Mouse (Mus musculus): ENCODE data around the gene Oscar.

Gene Oscar

GRCm38 (mm10) chr7:3616057-3616388, at the start of gene Oscar:
Oscar (minus strand) TSS chr7:3616157.
- no peak for DNase-seq

- DNase-seq: peak; percentile 90 to 93
Measured at GRCm38 (mm10) chr7:3665215-3666114, 49.5 kb upstream of the Oscar start, which contains the start of gene Leng1. Leng1 (minus strand) TSS chr7:3665840.

- no peak for DNase-seq
Measured at GRCm38 (mm10) chr7:3664524-3665214, 48.7 kb upstream of the Oscar start.

DNA sequence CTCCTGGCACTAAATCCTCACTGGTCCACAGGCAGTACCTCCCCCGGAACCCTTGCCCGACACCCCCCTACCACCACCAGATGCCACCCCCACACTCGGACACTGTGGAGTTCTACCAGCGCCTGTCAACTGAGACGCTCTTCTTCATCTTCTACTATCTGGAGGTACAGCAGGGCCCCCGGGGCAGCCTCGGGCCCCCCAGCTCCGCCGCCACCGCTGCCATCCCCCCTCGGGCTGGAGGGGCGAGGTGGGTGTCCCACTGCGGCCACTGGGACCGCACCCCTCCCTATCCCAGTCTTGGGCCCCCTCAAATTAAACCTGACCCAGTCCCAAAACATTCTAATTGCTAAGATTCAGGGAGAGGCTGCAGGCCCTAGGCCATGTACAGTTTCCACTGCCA, 42.6 kb upstream of the Oscar start:
- DNase-seq: no peak

GRCm38 (mm10) chr7:3656966-3657365, 41.0 kb upstream of the Oscar start:
- DNase-seq: no peak

DNA sequence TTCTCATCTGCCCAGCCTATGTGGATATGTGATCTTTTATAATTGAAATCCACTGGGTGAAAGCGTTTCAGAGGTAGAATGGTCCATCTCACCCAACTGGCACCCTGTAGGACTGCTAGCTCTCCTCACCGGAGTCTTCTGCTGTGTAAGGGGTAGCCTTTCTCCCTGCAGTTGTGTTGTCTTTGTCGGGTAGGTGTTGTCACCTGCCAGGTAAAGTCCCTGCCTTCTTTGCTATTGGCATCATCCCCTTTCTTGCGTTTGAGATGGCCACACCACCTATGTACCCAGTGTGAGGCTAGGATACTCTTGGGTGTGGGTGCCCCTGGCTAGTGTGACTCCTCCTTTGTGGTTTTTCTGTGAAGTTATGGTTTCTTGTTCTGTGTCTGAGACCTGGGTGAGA, 30.7 kb upstream of the Oscar start:
- DNase-seq: no peak

GRCm38 (mm10) chr7:3646188-3646587, 30.2 kb upstream of the Oscar start:
- no peak for DNase-seq

- no peak for DNase-seq
Measured at GRCm38 (mm10) chr7:3645488-3646025, 29.6 kb upstream of the Oscar start.

GRCm38 (mm10) chr7:3644672-3645487, 28.9 kb upstream of the Oscar start, which contains the start of gene Cnot3:
Cnot3 (plus strand) TSS chr7:3645268.
- peak; percentile 95 to 96 for DNase-seq

DNA sequence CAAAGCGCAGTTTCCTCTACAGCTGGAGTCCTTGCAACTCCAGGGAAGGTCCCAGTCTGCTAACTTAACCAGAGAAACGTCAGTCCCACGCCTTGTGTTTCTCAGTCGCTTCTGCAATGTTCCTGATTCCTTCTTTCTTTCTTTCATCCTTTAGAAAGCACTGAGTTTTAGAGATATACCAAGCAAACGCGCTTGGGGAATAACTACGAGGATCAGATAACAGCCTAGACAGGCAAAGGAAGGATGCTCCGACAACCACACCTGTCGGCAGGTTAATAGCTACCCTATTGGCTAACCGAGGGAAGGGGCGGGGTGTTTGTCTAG, 28.4 kb upstream of the Oscar start:
- DNase-seq: peak in 1 of 2 experiments; percentile 96

DNA sequence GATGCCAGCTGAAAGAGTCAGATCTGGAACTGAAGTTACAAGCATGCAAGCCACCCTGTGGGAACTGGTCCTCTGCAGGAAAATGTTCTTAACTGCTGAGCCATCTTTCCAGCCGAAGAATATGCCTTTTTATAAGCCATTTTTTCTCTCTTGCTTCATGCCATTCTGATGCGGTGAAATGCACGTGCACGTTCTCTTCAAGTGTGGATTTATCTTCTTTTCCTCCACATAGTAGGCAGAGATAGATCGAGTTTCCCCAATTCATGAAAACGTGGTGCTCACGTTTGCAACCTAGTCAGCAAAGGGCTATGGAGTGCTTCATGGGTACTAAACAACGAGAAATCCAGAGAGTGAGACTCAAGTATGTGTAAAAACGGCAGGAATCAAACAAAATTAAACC, 27.9 kb upstream of the Oscar start:
- DNase-seq: no peak

DNA sequence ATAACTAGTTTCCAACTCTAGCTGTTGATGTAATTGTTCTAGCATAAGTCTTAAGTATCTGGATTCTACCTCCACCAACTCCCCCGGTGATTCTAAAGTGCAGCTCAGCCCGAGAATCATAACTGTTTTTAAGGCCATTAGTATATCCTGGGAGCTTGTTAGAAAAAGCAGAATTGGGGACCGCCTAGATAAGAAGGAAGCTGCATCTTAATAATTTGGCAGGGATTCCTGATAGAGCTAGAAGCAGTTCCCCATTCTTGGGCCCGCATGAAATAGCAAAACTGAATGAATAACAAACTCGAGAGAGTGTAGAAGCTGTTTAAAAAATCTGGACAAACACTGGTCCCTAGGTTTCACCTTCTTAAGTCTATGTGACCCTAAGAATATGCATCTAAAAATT, 27.5 kb upstream of the Oscar start:
- no peak for DNase-seq

DNA sequence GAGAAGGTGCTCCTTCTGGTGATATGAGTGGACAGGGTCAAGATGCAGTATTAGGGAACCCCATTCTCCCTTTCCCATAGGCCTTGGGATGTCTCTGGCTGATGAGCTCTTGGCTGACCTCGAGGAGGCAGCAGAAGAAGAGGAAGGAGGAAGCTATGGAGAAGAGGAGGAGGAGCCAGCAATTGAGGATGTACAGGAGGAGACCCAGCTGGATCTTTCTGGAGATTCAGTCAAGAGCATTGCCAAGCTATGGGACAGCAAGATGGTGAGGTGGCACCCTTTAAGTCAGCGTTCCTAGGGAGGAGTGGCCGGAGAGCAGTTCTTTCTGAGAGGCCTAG, 14.5 kb upstream of the Oscar start:
- DNase-seq: no peak

- peak; percentile 91 to 93 for DNase-seq
Measured at GRCm38 (mm10) chr7:3629543-3630477, 13.9 kb upstream of the Oscar start, which contains the start of the genes Tfpt and Prpf31. Tfpt (minus strand) TSS chr7:3629929. Prpf31 (plus strand) TSS chr7:3629985.

- DNase-seq: no peak
Measured at GRCm38 (mm10) chr7:3629030-3629429, 13.1 kb upstream of the Oscar start.

DNA sequence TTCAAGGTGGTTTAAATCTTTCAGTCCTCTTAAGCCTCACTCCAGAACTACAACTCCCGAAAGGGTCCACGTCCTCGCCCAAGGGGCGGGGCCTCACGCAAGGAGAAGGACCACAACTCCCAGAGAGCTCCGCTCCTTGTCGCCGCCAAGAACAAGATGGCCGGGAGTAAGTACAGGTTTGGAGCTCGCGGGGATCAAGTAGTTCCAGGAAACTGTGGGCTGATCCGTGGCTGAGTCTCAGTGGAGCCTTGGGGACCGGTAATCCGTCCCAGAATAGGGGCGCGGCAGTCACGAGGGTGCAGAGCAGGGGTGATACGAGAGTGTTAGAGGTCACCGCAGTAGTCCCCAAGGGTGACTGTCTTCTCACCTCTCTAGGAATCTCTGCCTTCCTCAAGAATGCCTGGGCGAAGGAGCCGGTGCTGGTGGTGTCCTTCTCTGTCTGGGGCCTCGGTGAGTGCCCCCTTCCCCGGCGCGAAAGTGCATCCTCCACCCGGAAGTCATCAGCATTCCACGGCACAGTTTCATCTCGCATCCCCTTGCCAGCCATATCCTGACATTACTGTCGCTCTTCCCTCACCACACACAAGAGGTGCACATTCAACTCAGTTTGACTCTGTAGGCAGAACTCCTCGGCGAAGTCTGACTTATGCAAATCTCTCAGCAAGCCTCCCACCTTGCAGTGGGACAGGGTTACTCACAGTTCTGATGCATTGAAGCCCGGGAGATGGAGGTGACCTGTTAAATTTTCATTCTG, 1.5 kb upstream of the Oscar start, which contains the start of gene Ndufa3:
Gene Ndufa3, plus strand, starts transcription at position 132 of the 754 bp plus-strand sequence.
- DNase-seq: peak; percentile 89 to 91

DNA sequence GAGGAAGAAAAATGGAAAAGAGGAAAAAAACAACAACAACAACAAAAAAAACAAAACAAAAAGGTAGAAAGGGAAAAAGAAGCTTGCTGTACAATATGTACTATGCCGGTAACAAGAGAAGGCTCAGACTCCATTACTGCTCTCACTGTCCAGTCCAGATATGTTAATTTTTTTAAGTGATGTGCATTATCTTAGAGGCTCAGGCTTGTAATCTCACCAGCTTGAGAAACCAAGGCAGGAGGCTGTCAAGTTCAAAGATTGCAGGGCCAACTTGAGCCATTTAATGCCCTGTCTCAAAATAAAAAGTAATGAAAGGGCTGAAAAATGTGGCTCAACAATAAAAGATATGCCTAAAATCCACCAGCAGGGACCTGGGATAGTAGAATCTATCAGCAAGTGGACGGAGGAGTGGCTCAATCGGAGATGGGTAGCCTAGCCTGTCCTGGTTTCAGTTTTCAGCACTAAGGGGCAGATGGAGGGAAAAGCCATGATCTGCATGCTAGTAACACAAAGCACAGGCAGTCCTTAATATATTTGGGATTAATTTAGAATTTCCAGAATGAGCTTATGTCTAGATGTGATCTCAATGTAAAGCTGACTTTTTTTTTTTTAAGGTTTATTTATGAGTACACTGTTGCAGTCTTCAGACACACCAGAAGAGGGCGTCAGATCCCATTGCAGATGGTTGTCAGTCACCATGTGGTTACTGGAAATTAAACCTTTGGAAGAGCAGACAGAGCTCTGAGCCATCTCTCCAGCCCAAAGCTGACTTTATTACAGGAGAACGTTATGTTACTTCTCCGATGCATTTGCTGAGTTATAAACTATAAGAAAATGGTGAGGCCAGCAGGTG, 658 bp upstream of the Oscar start:
- DNase-seq: no peak

DNA sequence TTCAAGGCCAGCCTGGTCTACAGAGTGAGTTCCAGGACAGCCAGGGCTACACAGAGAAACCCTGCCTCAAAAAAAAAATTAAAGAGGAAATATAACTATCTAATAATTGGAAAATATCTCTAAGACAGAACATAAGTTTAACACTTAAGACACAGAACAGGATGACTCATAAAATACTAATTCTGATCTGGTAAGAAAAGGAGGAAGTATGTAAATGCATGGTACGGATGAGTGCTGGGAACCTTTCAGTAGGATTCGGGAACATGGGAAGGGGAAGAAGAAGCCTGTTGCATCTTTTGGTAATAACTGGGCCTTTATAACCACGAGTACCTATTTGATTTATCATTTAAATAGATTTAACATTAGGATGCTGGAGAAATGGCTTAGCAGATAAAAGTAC, 1.9 kb downstream of the Oscar start:
- no peak for DNase-seq

GRCm38 (mm10) chr7:3611006-3611405, 5.0 kb downstream of the Oscar start:
- no peak for DNase-seq

GRCm38 (mm10) chr7:3610437-3610836, 5.5 kb downstream of the Oscar start:
- DNase-seq: no peak
